Mouse (Mus musculus) left cerebral cortex, adult 2 months (tissue): ENCODE measurements around the gene Dcaf12l1. TPM values are rescaled to one million over a fixed set of nuclear protein-coding genes. Genes with fewer than 3 reads are reported as not detected.
"Not testable (repeated sequence)": the region's sequence is repeated elsewhere in the genome, so short reads cannot be mapped to it uniquely, and the experiment has no call there.

Experiments
- DNase-seq, 2 experiments: peaks; one replicate each; pipeline ENCODE4 v3.0.0; 2021 to 2022; ENCODE audit warnings: low spot score in 2 of 2, mixed read lengths in 1 of 2; ENCODE audit errors: extremely low spot score in 1 of 2
- H3K27ac ChIP-seq: fragments of 200-600 bp; 2 replicates; pipeline ENCODE4 v1.8.1; 2022
- H3K4me3 ChIP-seq: fragments of 200-600 bp; 2 replicates; pipeline ENCODE4 v1.8.1; 2022
- CTCF ChIP-seq: fragments of 200-600 bp; IDR thresholded peaks from 2 replicates; pipeline ENCODE4 v1.8.1; 2022; ENCODE audit warnings: antibody characterized with exemption, mild to moderate bottlenecking, moderate library complexity
- intact Hi-C: fragments of 180-260 bp; cut with DNase I; formaldehyde crosslinking; loops from one replicate; pipeline ENCODE4 v1.15.1; 2025
- long read RNA-seq, 2 experiments: library from polyadenylated mRNA; stranded (forward); transcript quantifications; one replicate each; pipeline ENCODE4 v2.0.0; 2021; ENCODE audit warnings: borderline mapping rate in 2 of 2
- total RNA-seq, 2 experiments: library from RNA; stranded (reverse); gene quantifications; 2 replicates each; pipeline ENCODE4 v1.2.3; 2021

Dcaf12l1 gene
- total RNA-seq = 10 to 100 TPM; 44.2 to 46.2 TPM
- long read RNA-seq, experiment 1, transcript Dcaf12l1-202 (2 exons, 3,495 nt) = minor isoform, 15 of 69 reads
- long read RNA-seq, experiment 1, transcript Dcaf12l1-201 (2 exons, 3,509 nt) = major isoform, 51 of 69 reads
- long read RNA-seq, experiment 1, partial matches to known transcripts = 0 of 69 reads
- long read RNA-seq, experiment 1, other reads (novel, unspliced or antisense) = 3 of 69 reads
- long read RNA-seq, experiment 2, transcript Dcaf12l1-201 (2 exons, 3,509 nt) = major isoform, 34 of 45 reads
- long read RNA-seq, experiment 2, transcript Dcaf12l1-202 (2 exons, 3,495 nt) = minor isoform, 9 of 45 reads
- long read RNA-seq, experiment 2, partial matches to known transcripts = 0 of 45 reads
- long read RNA-seq, experiment 2, other reads (novel, unspliced or antisense) = 2 of 45 reads

DNA sequence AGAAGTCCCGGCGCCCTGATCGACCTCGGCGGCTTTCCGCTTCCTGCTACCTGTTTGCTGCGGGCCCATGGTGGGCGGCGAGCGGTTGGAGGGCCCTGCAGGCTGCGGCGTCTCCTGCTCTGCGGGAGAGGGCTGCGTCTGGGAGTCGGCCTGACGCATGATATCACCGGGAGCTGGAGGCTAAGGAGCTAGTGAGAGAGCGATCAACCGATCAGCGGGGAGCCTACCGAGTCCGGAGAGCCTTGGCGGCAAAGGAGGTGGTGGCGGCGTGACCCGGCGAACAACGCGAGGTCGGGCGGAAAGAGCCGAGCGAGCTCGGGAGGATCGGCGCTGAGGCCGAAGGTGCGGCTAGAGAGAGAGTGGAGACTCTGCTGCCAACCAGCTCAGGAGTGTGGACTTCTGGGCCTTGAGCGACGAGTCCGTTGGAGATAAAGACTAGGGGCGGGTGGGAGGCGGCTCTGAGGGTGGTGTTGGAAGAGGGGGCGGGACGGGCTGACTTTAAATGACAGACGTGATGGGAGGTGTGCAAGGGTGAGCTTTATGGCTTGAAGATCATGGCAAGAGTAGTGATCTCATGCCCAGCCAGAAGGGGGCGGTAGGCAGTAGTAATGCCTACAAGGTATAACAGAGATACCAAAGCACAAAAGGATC, at the start of gene Dcaf12l1:
Dcaf12l1 (minus strand) TSS at position 437 of the 651 bp plus-strand sequence.
- H3K27ac ChIP-seq = peak within 1 kb of the TSS; percentile 71
- intact Hi-C loops = no loop called here

GRCm38 (mm10) chrX:44809356-44809755, 19.4 kb upstream of the Dcaf12l1 start:
- H3K4me3 ChIP-seq, intact Hi-C loops, H3K27ac ChIP-seq, DNase-seq: not testable (repeated sequence)

More for the DNA sequence above, at the start of gene Dcaf12l1:
- peak; percentile 48 to 61 for DNase-seq
- H3K4me3 ChIP-seq = peak within 1 kb of the TSS; percentile 56
- peak; percentile 52 for TF ChIP-seq CTCF

DNA sequence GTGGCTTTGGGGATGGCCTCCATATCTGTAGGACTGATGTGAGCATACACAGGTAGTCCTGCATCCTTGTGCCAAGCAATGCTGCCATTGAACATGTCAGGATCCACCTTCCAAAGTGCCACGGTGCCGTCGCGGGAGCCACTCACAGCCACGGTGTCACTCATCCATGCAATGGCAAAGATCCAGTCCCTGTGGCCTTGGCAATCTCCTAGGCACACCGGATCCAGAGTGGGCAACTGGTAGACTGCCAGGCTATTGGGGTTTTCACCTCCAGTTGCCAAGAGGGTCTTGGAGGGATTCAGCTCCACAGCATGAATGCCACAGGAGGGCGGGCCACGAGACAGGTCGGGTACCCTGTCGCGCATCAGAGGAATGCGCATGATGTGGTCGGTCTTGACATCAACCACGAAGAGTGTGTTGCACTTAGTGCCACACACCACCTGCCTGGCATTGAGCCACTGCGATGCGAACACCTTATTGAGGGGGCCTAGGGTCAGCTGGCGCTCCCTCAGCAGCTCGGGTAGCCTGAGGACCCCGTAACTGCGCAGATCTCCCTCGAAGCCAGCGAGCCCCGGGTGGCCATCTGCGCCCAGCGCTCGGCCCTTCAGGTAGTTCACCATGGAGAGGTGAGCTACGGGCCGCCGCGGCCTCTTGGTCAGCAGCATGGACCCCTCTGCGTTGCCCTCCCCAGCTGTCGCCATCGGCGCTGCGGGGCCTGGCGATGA, 799 bp downstream of the Dcaf12l1 start:
- TF ChIP-seq CTCF = no peak
- peak overlapping the region; percentile 56 for H3K4me3 ChIP-seq
- intact Hi-C loops = no loop called here
- H3K27ac ChIP-seq = peak overlapping the region; percentile 71
- peak in 1 of 2 experiments; percentile 10 for DNase-seq
